Mouse (Mus musculus) frontal cortex, postnatal 25 days (tissue): Measurements from ENCODE around the gene Rp9.

ENCODE experiments used
- DNase-seq, 2 experiments: peaks; one replicate each; pipeline ENCODE4 v3.0.0; 2022; ENCODE audit warnings: low spot score in 2 of 2

Gene Rp9

DNA sequence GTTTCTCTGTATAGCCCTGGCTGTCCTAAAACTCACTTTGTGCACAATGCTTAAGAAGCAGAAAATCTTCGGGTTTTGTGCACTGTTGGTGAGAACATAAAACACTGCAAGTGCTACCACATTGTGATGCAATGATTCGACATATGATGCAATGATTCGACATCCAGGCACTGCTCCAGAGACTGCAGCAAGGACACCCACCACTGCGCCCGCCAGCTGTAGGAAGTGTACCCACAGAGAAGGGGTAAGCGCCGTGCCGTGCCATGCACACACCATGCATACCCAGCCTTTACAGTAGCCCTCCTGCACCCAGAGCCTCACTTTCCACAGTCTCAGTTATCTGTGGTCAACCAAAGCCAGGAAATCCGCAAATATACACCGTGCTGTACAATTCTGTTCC lies 102.9 kb downstream of the Rp9 start:
- DNase-seq, result no peak

DNA sequence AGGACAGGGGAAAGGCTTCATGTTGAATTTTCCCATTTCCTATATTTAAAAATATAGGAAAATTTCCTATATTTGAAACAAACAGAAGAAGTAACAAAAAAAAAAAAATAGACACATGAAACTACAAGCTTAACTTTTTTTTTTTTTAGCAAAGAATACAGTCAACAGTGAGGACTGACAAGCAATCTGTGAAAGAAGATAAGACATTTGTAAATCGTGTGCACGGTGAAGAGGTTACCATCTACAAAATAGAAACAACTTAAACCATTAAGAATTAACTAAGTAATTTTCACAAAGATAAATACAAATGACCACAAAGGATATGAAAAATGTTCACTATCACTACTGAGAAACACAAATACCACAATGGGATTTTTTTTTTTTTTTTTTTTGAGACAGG lies 103.3 kb downstream of the Rp9 start:
- DNase-seq, result no peak
